Mouse (Mus musculus) embryo, embryonic 11.5 days (tissue): ENCODE measurements at regions not wholly inside any gene's neighbourhood (a gene's known extent, or its start where the extent isn't known, plus 50 kb on each side); places are given as distances from the start of the nearest gene placed in this dataset.
A peak's percentile ranks its signal among the peaks of the same experiment; 100 is the strongest.
"Not testable (repeated sequence)": the region's sequence is repeated elsewhere in the genome, so short reads cannot be mapped to it uniquely, and the experiment has no call there.

Experiments
- DNase-seq: peaks from one replicate; pipeline ENCODE4 v3.0.0-alpha.2; 2012; ENCODE audit warnings: low read depth, low spot score

- DNase-seq: no peak
Observed at GRCm38 (mm10) chr2:57185151-57185550, 52.3 kb upstream of the Gpd2 start.

GRCm38 (mm10) chr2:57183108-57183507, 54.3 kb upstream of the Gpd2 start:
- not testable (repeated sequence) for DNase-seq

GRCm38 (mm10) chr2:57181692-57182541, 55.5 kb upstream of the Gpd2 start:
- DNase-seq: peak; percentile 80

- DNase-seq: no peak
Observed at GRCm38 (mm10) chr2:57181350-57181691, 56.1 kb upstream of the Gpd2 start.

GRCm38 (mm10) chr2:57178056-57178455, 54.3 kb upstream of the Nr4a2 start:
- DNase-seq: no peak

- DNase-seq: no peak
Observed at GRCm38 (mm10) chr2:57176547-57176946, 52.7 kb upstream of the Nr4a2 start.

GRCm38 (mm10) chr2:57175219-57175618, 51.4 kb upstream of the Nr4a2 start:
- DNase-seq: no peak
